Mouse (Mus musculus): ENCODE measurements around the gene Ubac2.

Gene Ubac2

GRCm38 (mm10) chr14:121965461-121965860 is 87.0 kb downstream of the Ubac2 start:
- no peak for DNase-seq (ENCODE audit: low spot score in 2 of 2)

DNA sequence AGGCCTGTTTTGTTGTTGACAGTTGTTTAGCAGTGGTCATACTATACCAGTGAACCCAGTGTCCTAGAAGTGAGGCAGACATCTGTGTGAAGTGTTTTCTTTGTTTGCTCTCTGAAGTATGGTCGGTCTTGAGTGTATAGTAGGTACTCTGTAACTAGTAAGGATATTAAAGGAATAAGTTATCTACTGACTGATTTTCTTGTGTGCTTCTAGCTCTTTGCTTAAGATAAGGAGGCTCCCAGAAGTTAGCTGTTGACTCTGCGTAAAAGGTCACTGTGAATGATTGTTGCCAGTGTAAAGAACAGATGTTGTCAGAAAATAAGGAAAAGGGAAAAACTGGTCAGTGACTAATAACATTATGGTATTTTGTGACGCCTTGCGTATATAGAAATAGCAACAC is 88.7 kb downstream of the Ubac2 start:
- no peak for DNase-seq (ENCODE audit: low spot score in 2 of 2)

GRCm38 (mm10) chr14:121970402-121970801 is 92.0 kb downstream of the Ubac2 start:
- DNase-seq (ENCODE audit: low spot score in 2 of 2): no peak

GRCm38 (mm10) chr14:121973114-121973513 is 94.7 kb downstream of the Ubac2 start:
- no peak for DNase-seq (ENCODE audit: low spot score in 2 of 2)

DNA sequence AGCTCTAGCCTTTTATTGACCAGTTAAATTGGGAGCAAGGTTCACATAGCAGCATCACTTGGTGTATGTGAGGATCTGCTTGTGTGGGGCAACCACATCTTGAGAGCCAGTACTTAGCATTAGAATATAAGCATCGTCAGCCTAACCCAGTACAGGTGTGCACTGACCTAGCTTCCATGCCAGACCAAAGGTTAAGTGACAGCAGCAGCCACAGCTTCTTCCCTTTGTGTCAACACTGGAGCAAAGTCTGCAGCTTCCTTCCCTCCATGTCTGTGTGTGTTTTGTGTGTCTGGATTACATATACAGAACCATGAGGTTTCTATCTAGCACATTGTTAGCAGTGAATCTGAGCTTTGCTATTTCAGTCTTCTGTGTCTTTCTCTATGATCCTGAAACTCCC is 103.1 kb downstream of the Ubac2 start:
- DNase-seq (ENCODE audit: low spot score in 2 of 2): no peak

- DNase-seq (ENCODE audit: low spot score in 2 of 2): no peak
These were observed 104.9 kb downstream of the Ubac2 start for GRCm38 (mm10) chr14:121983009-121983933.

DNA sequence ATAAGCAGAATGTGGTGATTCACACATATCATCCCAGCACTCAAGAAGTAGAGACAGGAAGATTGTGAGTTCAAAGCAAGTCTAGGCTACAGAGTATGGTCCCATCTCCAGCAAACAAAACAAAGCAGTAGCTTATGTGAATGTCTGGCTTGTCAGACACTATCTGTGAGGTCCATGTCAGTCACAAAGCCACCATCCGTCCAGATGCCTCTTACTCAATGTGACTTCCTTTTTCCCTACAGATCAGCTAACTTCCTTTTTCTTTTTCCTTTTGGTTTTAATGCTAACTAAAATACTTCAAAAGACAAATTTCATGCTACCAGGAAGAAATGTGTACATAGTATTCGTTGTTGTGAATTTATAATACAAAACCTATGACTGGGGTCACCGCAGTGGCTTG is 107.1 kb downstream of the Ubac2 start:
- no peak for DNase-seq (ENCODE audit: low spot score in 2 of 2)

DNA sequence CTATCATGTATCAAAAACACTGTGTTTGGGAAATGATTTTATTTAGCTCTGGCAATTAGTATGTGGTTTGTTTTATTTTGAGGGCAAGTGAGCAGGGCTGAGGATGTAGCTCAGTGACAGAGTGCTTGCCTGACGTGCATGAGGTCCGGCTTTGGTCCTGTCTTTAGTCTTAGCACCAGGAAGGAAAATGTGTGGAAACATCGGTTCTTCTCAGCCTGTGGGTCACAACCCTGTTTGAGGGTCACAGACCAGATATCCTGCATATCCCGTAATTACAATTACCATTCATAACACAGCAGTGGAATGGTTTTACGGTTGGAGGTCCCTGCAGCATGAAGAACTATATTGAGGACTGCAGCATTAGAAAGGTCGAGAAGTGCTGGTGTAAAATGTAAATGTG is 107.6 kb downstream of the Ubac2 start:
- no peak for DNase-seq (ENCODE audit: low spot score in 2 of 2)

- no peak for DNase-seq (ENCODE audit: low spot score in 2 of 2)
These were observed 108.9 kb downstream of the Ubac2 start for GRCm38 (mm10) chr14:121987287-121987686.

DNA sequence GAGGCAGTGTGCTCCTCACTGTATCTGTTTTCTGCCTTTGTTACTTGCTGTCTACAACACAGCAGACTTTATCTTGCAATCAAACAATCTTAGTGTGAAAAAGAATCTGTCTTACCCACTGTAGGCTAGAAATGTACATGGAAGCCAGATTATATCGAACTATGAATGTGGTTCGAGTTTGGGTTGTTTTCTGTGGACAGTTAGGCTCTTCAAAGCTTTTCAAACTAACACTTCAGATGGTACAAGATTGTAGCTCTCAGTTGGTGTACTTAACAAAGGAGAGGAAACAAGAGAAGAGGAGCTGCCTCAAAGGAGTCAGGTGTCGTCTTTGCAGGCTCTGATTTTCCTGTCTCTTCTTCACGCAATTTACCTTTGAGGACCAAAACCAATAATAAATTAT is 109.3 kb downstream of the Ubac2 start:
- no peak for DNase-seq (ENCODE audit: low spot score in 2 of 2)

DNA sequence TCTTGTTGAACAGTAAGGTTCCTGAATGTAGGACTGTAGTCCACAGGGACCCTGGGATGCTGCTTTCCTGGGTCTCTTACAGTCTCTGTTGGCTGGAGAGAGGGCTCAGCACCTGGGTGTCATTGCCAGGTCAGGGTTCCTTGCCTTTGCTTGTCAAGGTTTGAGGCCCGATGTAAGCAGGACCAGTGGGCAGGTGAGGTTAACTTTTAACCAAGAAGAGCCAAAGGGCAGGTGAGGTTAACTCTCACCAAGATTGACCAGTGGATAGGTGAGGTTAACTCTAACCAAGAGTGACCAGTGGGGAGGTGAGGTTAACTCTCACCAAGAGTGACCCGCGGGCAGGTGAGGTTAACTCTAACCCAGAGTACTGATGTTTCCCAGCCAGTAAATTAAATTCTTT is 110.9 kb downstream of the Ubac2 start:
- no peak for DNase-seq (ENCODE audit: low spot score in 2 of 2)

DNA sequence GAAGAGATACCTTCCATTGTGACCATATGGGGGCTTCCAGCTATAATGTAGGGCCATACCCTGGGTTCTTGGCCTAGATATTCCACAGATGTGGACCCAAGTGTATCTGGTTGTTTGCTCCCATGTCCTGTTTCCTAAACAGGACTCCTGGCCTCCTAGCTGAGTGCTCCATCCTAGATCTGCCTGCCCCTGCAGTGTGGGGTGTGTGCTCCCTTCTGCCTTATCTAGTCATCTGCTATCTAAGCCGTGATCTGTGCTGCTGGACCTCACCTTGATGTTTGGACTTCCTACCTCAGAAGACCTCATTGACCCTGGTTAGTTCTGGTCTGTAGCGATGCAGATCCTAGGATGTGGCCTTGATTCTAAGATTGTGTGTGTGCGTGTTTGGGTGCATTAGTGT is 111.4 kb downstream of the Ubac2 start:
- no peak for DNase-seq (ENCODE audit: low spot score in 2 of 2)

GRCm38 (mm10) chr14:121990897-121991296 is 112.5 kb downstream of the Ubac2 start:
- no peak for DNase-seq (ENCODE audit: low spot score in 2 of 2)

- DNase-seq (ENCODE audit: low spot score in 2 of 2): no peak
These were observed 113.5 kb downstream of the Ubac2 start for GRCm38 (mm10) chr14:121991921-121992320.

GRCm38 (mm10) chr14:121992395-121993280 is 114.2 kb downstream of the Ubac2 start:
- DNase-seq (ENCODE audit: low spot score in 2 of 2): no peak

- DNase-seq (ENCODE audit: low spot score in 2 of 2): no peak
These were observed 115.2 kb downstream of the Ubac2 start for GRCm38 (mm10) chr14:121993616-121994015.

- DNase-seq (ENCODE audit: low spot score in 2 of 2): no peak
These were observed 115.8 kb downstream of the Ubac2 start for GRCm38 (mm10) chr14:121994171-121994700.

DNA sequence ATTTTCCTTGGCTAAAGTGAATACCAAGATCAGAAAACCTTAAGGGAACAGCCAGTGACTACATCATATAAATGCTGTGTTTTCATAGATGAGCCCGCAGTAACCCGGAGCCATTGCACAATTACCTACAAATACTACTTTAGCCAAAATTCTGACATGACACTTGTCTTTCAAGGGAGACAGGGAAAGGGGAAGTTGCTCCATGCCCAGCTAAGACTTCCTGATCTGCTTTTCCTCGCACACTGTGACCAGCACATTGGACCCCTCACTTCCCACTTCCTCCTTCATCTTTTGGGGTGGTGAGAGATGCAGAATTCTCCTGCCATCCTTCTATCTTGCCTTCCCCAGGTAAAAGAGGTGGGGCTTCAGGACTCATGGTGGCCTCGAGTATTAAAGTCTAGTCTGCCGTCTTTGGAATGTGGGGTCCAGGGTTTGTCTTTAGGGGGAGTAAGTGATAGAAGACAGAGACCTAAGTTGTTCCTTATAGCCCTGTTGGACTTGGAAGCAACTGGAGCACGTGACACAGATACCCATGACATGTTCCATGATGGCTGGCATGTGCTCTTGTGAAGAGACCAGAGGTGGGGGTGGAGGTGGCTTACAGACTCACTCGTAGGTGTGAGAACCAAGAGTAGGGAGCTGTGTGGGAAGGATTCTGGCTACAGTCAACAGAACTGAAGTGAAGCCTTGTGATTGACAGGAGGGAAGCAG is 116.6 kb downstream of the Ubac2 start:
- DNase-seq (ENCODE audit: low spot score in 2 of 2): no peak

DNA sequence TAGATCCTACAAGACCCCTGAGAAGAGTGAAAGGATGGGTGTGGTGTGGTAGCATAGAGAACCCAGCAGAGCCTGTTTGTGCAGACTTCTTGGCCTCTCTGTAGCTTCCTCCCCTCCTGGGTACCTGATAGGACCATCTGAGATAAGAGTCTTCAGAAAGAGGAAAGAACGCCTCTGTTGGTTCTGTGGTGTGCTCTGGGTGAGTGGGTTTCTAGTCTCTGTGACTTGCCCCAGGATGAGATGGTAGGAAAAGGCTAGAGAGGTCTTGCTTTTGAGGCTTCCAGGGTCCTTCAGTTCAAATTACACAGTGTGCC is 117.1 kb downstream of the Ubac2 start:
- no peak for DNase-seq (ENCODE audit: low spot score in 2 of 2)

GRCm38 (mm10) chr14:121996786-121997185 is 118.4 kb downstream of the Ubac2 start:
- DNase-seq (ENCODE audit: low spot score in 2 of 2): peak in 1 of 2 experiments; percentile 38

GRCm38 (mm10) chr14:121999455-121999854 is 121.0 kb downstream of the Ubac2 start:
- no peak for DNase-seq (ENCODE audit: low spot score in 2 of 2)
